Mouse (Mus musculus) G1E (cell line): ENCODE measurements at regions not wholly inside any gene's neighbourhood (a gene's known extent, or its start where the extent isn't known, plus 50 kb on each side); places are given as distances from the start of the nearest gene placed in this dataset.

Source experiments
- CTCF ChIP-seq: IDR thresholded peaks from 2 replicates; pipeline ENCODE4 v1.5.1; 2012; ENCODE audit warnings: low read depth, low read length, inconsistent platforms, mixed read lengths
- GATA1 ChIP-seq: IDR thresholded peaks from 2 replicates; pipeline ENCODE4 v1.6.1; 2012; ENCODE audit warnings: borderline replicate concordance, low read length, inconsistent platforms, mixed read lengths
- GATA2 ChIP-seq: IDR thresholded peaks from 2 replicates; pipeline ENCODE4 v1.6.1; 2012; ENCODE audit warnings: low read depth, low read length, inconsistent platforms, borderline replicate concordance
- POLR2AphosphoS5 ChIP-seq: IDR thresholded peaks from 2 replicates; pipeline ENCODE4 v1.6.1; 2012; ENCODE audit warnings: low read depth, low read length, inconsistent platforms; ENCODE audit not compliant: insufficient replicate concordance
- TAL1 ChIP-seq: conservative IDR thresholded peaks from 2 replicates; pipeline ENCODE4 v1.6.1; 2012; ENCODE audit warnings: low read depth, low read length, inconsistent platforms, mixed read lengths

DNA sequence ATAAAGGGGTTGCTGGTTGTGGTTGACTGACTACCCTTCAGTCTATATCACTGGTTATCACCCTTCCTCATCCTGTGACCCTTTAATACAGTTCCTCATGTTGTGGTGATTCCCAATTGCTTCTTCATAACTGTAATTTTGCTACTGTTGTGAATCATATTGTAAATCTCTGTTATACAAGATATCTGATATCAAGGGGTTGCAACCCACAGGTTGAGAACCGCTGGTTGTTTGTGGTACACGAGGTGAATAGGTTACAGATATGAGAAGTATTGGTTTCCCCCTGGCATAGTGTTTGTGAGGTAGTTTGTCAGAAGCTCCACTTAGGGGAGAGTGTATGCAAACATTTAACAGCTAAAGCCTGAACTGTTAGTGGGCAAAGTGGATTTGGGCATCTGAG lies 58.9 kb upstream of the Foxn3 start:
- TF ChIP-seq GATA1 (no peak), CTCF (no peak), POLR2AphosphoS5 (no peak), GATA2 (no peak), TAL1 (no peak)
